Mouse (Mus musculus) cortical plate, adult 2 months (tissue): ENCODE data around the gene Prdx3.

Experiments used
- CTCF ChIP-seq: fragments of 200-500 bp; IDR thresholded peaks from 2 replicates; pipeline ENCODE4 v1.5.1; 2011; ENCODE audit warnings: mild to moderate bottlenecking, control low read depth, low read length; ENCODE audit not compliant: insufficient read depth; ENCODE audit errors: extremely low read depth
- POLR2A ChIP-seq: fragments of 200-500 bp; IDR thresholded peaks from 2 replicates; pipeline ENCODE4 v1.6.1; 2011; ENCODE audit warnings: mild to moderate bottlenecking, low read length, control low read depth; ENCODE audit not compliant: insufficient read depth; ENCODE audit errors: extremely low read depth

DNA sequence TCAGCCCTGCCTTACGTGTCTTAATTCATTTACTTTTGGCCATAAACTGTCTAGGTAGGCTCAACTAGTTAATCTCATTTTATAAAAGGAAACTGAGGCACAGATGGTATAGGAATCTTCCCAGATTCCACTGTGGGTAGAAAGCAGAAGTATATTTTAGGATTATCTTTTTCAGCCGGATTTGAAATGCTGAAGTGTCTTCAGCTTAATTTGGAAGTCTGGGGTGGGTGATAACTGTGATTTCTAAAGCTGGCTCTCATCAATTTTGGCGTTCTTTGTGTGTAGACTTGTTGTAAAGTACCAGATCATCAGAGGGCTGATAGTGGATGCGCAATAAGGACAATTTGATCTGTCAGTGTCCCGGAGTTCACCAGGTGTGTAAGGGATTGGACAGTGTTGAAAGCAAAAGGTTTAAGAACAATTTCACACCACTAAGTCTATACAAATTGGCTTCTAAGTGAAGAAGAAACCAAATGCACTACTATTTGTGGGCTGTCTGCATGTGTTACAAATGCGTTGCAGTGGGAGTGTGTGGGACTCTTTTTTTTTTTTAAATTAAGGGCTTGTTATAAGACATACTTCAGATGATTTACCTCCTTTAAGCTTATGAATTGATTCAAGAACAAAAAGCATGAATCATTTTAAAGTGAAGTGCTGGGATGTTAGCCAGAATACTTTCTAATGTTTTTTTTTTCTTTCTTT lies 42.7 kb upstream of the Prdx3 start:
- TF ChIP-seq POLR2A (no peak), CTCF (no peak)
